Mouse (Mus musculus) G1E (cell line): Measurements from ENCODE around the gene Sdc4.

Experiments
- CTCF ChIP-seq: IDR thresholded peaks from 2 replicates; pipeline ENCODE4 v1.5.1; 2012; ENCODE audit warnings: low read depth, low read length, inconsistent platforms, mixed read lengths
- GATA1 ChIP-seq: IDR thresholded peaks from 2 replicates; pipeline ENCODE4 v1.6.1; 2012; ENCODE audit warnings: borderline replicate concordance, low read length, inconsistent platforms, mixed read lengths
- GATA2 ChIP-seq: IDR thresholded peaks from 2 replicates; pipeline ENCODE4 v1.6.1; 2012; ENCODE audit warnings: low read depth, low read length, inconsistent platforms, borderline replicate concordance
- POLR2AphosphoS5 ChIP-seq: IDR thresholded peaks from 2 replicates; pipeline ENCODE4 v1.6.1; 2012; ENCODE audit warnings: low read depth, low read length, inconsistent platforms; ENCODE audit not compliant: insufficient replicate concordance
- TAL1 ChIP-seq: conservative IDR thresholded peaks from 2 replicates; pipeline ENCODE4 v1.6.1; 2012; ENCODE audit warnings: low read depth, low read length, inconsistent platforms, mixed read lengths

GRCm38 (mm10) chr2:164446086-164446469 is 2.4 kb upstream of the Sdc4 start:
- TF ChIP-seq CTCF (no peak), TAL1 (no peak), GATA2 (no peak), GATA1 (no peak), POLR2AphosphoS5 (no peak)
